12 mouse cellular contexts compared by ENCODE assay signal in the genomic region with DNA sequence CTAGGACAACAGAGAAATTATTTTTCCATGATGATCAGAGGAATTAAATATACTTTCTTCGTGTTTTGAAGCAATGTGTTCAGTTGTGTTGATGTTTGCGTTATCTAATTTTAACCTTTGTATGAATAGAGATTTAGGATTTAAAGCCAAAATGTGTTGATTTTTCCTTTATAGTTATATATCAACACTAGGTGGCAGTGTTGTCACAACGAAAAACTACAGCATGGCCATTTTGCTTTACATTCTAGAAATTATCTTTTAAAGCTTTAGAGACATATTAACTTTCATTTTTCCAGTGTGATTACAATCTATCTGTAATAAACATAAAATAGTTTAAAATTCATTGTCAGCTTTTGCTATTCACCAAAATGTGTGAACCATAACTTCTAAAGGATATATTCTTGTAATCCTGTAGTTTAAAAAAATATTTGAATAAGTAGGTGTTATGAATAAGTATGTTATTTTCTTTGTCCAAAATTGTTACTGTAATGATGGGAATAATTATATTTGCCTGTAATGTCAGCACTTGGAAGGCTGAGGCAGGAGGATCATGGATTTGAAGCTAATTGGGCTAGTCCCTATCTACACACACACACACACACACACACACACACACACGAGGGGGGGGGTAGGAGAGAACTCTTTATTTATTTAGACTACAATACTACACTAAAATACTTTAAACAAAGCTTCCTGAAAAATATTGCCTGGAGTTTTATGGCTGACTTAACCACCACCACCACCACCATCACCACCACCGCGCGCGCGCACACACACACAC.
DNase-seq lines count a peak whose midpoint lies in the region; ATAC-seq and TF ChIP-seq lines count a peak whose summit lies in the region.
"Had no signal": no experiment of that assay in that cellular context is flagged by ENCODE, and none has a peak within 500 bp of the region (broad histone marks: within the 10 kb centered on the region; RNA-seq: fewer than 3 reads in every experiment).

No protein-coding gene starts in this region.

- no peaks in the 10 kb centered on the region for H3K9me3 ChIP-seq in forebrain, postnatal 0 days (ENCODE audit: low read length)
- no peaks in the 10 kb centered on the region for H3K9me3 ChIP-seq in forebrain, embryonic 16.5 days (ENCODE audit: control insufficient read depth, low read length)
- no peaks in the 10 kb centered on the region for H3K9me3 ChIP-seq in lung, embryonic 14.5 days (ENCODE audit: low read depth, low read length)
- no peaks in the 10 kb centered on the region for H3K9me3 ChIP-seq in midbrain, embryonic 15.5 days
- H3K9me3 ChIP-seq: heart, embryonic 13.5 days; kidney, embryonic 15.5 days had no signal

- H3K4me3 ChIP-seq in forebrain, postnatal 0 days (ENCODE audit: low read depth, low read length) = no peak overlapping the region
- no peak overlapping the region for H3K4me3 ChIP-seq in forebrain, embryonic 16.5 days (replicated peaks; ENCODE audit: low read length)
- H3K4me3 ChIP-seq in lung, embryonic 14.5 days (ENCODE audit: low read depth, low read length) = no peak overlapping the region
- no peak overlapping the region for H3K4me3 ChIP-seq in midbrain, embryonic 15.5 days
- H3K4me3 ChIP-seq: heart, embryonic 13.5 days; kidney, embryonic 15.5 days had no signal

- no peak; the same call in 1 of the 2 replicates for ATAC-seq in forebrain, postnatal 0 days
- no peak for ATAC-seq in forebrain, embryonic 16.5 days
- ATAC-seq in lung, embryonic 14.5 days (ENCODE audit: insufficient read depth) = no peak
- ATAC-seq in Patski = no peak
- ATAC-seq in midbrain, embryonic 15.5 days (replicated peaks) = peak; percentile 45; the same call in 1 of the 2 replicates

- H3K27me3 ChIP-seq in forebrain, postnatal 0 days (ENCODE audit: insufficient read depth, low read length) = no peaks in the 10 kb centered on the region
- H3K27me3 ChIP-seq in forebrain, embryonic 16.5 days (replicated peaks; ENCODE audit: control insufficient read depth, insufficient read depth, low read length) = no peaks in the 10 kb centered on the region
- H3K27me3 ChIP-seq in lung, embryonic 14.5 days (ENCODE audit: insufficient read depth, low read length) = no peaks in the 10 kb centered on the region
- peaks cover 7% of the 10 kb centered on the region for H3K27me3 ChIP-seq in Patski
- no peaks in the 10 kb centered on the region for H3K27me3 ChIP-seq in midbrain, embryonic 15.5 days (replicated peaks)
- H3K27me3 ChIP-seq: heart, embryonic 13.5 days; kidney, embryonic 15.5 days had no signal

- in situ Hi-C loops in Patski (cut with MboI; ENCODE audit: low pct_unique_long_range_greater_than_20kb) = loop anchor here (5.0 to 10.0 kb wide), 2 partner anchors 615 to 822 kb away; no protein-coding TSS in a partner anchor

- H3K36me3 ChIP-seq in forebrain, postnatal 0 days (ENCODE audit: insufficient read depth) = no peaks in the 10 kb centered on the region
- no peaks in the 10 kb centered on the region for H3K36me3 ChIP-seq in forebrain, embryonic 16.5 days (ENCODE audit: control insufficient read depth, insufficient read depth)
- no peaks in the 10 kb centered on the region for H3K36me3 ChIP-seq in lung, embryonic 14.5 days (ENCODE audit: insufficient read depth)
- H3K36me3 ChIP-seq in midbrain, embryonic 15.5 days (replicated peaks) = no peaks in the 10 kb centered on the region
- H3K36me3 ChIP-seq: heart, embryonic 13.5 days; kidney, embryonic 15.5 days had no signal

- TF ChIP-seq CTCF in forebrain, postnatal 0 days (IDR thresholded peaks at IDR 0.05; ENCODE audit: low read depth) = peak; percentile 63
- peak; percentile 49 for TF ChIP-seq CTCF in lung, embryonic 14.5 days (IDR thresholded peaks at IDR 0.05; ENCODE audit: low read depth)
- peak; percentile 37 for TF ChIP-seq CTCF in Patski (IDR thresholded peaks at IDR 0.05)

- H3K4me2 ChIP-seq in forebrain, postnatal 0 days (ENCODE audit: low read depth) = no peak overlapping the region
- no peak overlapping the region for H3K4me2 ChIP-seq in forebrain, embryonic 16.5 days (ENCODE audit: low read length)
- no peak overlapping the region for H3K4me2 ChIP-seq in lung, embryonic 14.5 days
- H3K4me2 ChIP-seq in midbrain, embryonic 15.5 days = no peak overlapping the region
- H3K4me2 ChIP-seq: heart, embryonic 13.5 days; kidney, embryonic 15.5 days had no signal

- no peak overlapping the region for H3K9ac ChIP-seq in forebrain, postnatal 0 days
- H3K9ac ChIP-seq in forebrain, embryonic 16.5 days (replicated peaks; ENCODE audit: low read depth, low read length) = no peak overlapping the region
- H3K9ac ChIP-seq in lung, embryonic 14.5 days = no peak overlapping the region
- H3K9ac ChIP-seq in midbrain, embryonic 15.5 days = no peak overlapping the region
- H3K9ac ChIP-seq: heart, embryonic 13.5 days; kidney, embryonic 15.5 days had no signal

- CTCF ChIA-PET in Patski (lab: Charles Lee) = interaction anchor here (0.9 kb wide), 1 partner anchor 616 kb away, joined by 4 read pairs; no protein-coding TSS in a partner anchor

- peak; percentile 70 for DNase-seq in forebrain, postnatal 0 days
- peak; percentile 71 for DNase-seq in lung, embryonic 14.5 days
- DNase-seq in lung, postnatal 10 days = no peak
- no peak for DNase-seq in Patski (ENCODE audit: low read depth, low spot score)
- no peak for DNase-seq in lung, postnatal 36 days
- no peak for DNase-seq in ovary, postnatal 36 days (ENCODE audit: low spot score)
- DNase-seq: liver; thymus, postnatal 14 days had no signal

- 62% methylated on average over 9 of the region's 9 CpGs for WGBS in forebrain, postnatal 0 days
- WGBS in forebrain, embryonic 16.5 days = 67% methylated on average over 9 of the region's 9 CpGs
- WGBS in lung, embryonic 14.5 days = 62% methylated on average over 9 of the region's 9 CpGs
- 67% methylated on average over 9 of the region's 9 CpGs for WGBS in midbrain, embryonic 15.5 days

- POLR2A ChIA-PET in Patski (lab: Charles Lee) = interaction anchor here (0.6 kb wide), 1 partner anchor 39 kb away, joined by 3 read pairs; no protein-coding TSS in a partner anchor

- H3K4me1 ChIP-seq in forebrain, postnatal 0 days (ENCODE audit: insufficient read depth) = no peaks in the 10 kb centered on the region
- H3K4me1 ChIP-seq in forebrain, embryonic 16.5 days (replicated peaks; ENCODE audit: control insufficient read depth, insufficient read depth, low read length) = no peaks in the 10 kb centered on the region
- no peaks in the 10 kb centered on the region for H3K4me1 ChIP-seq in lung, embryonic 14.5 days (ENCODE audit: insufficient read depth)
- H3K4me1 ChIP-seq in midbrain, embryonic 15.5 days = no peaks in the 10 kb centered on the region
- H3K4me1 ChIP-seq: heart, embryonic 13.5 days; kidney, embryonic 15.5 days had no signal

- no peak overlapping the region for H3K27ac ChIP-seq in forebrain, postnatal 0 days (ENCODE audit: low read depth, low read length)
- H3K27ac ChIP-seq in forebrain, embryonic 16.5 days (ENCODE audit: low read length) = no peak overlapping the region
- no peak overlapping the region for H3K27ac ChIP-seq in lung, embryonic 14.5 days (ENCODE audit: low read depth)
- H3K27ac ChIP-seq in midbrain, embryonic 15.5 days = no peak overlapping the region
- H3K27ac ChIP-seq: heart, embryonic 13.5 days; kidney, embryonic 15.5 days had no signal

Comparison
In these comparisons a context has a peak if more than half of its experiments do, and no peak if none do; other contexts are left out.
1. DNase-seq: peak in forebrain, postnatal 0 days (single experiment) and lung, embryonic 14.5 days (single experiment); none in lung, postnatal 10 days (single experiment), Patski (single experiment), lung, postnatal 36 days (single experiment) and ovary, postnatal 36 days (single experiment).
2. Peak in every context shown above with its lines, with median percentiles within 50 percentile points of each other: CTCF ChIP-seq.